Mouse (Mus musculus) forebrain, embryonic 14.5 days (tissue): Measurements from ENCODE around the gene Hecw2. TPM values are rescaled to one million over a fixed set of nuclear protein-coding genes. Genes with fewer than 3 reads are reported as not detected.

Source experiments
- ATAC-seq: fragments of 200-750 bp; cut with Nextera tagmentation; 2 replicates; pipeline ENCODE4 v1.8.0; 2017; ENCODE audit warnings: mild to moderate bottlenecking, moderate library complexity
- DNase-seq: peaks from one replicate; pipeline ENCODE4 v3.0.0-alpha.2; 2015; ENCODE audit warnings: low spot score
- H3K27ac ChIP-seq: fragments of 300-500 bp; sonication (generic); 2 replicates; pipeline ENCODE4 v1.5.1; 2014; ENCODE audit warnings: low read depth, mild to moderate bottlenecking, control low read depth, low read length, moderate library complexity
- H3K27me3 ChIP-seq: fragments of 300-500 bp; sonication (generic); replicated peaks from 2 replicates; pipeline ENCODE4 v1.6.1; 2014; ENCODE audit warnings: low read length, control low read depth, mixed read lengths; ENCODE audit not compliant: control insufficient read depth, insufficient read depth
- H3K36me3 ChIP-seq: fragments of 300-500 bp; sonication (generic); 2 replicates; pipeline ENCODE4 v1.6.1; 2014; ENCODE audit warnings: low read length, control low read depth; ENCODE audit not compliant: control insufficient read depth, insufficient read depth
- H3K4me1 ChIP-seq: fragments of 300-500 bp; sonication (generic); 2 replicates; pipeline ENCODE4 v1.6.1; 2014; ENCODE audit warnings: antibody characterized with exemption, low read length, control low read depth; ENCODE audit not compliant: control insufficient read depth, insufficient read depth
- H3K4me2 ChIP-seq: fragments of 300-500 bp; sonication (generic); 2 replicates; pipeline ENCODE4 v1.6.1; 2014; ENCODE audit warnings: mild to moderate bottlenecking, control low read depth, low read length
- H3K4me3 ChIP-seq: fragments of 300-500 bp; sonication (generic); 2 replicates; pipeline ENCODE4 v1.5.1; 2014; ENCODE audit warnings: low read depth, low read length, control low read depth
- H3K9ac ChIP-seq: fragments of 300-500 bp; sonication (generic); 2 replicates; pipeline ENCODE4 v1.6.1; 2014; ENCODE audit warnings: mild to moderate bottlenecking, low read length, control low read depth, moderate library complexity
- H3K9me3 ChIP-seq: fragments of 300-500 bp; sonication (generic); replicated peaks from 2 replicates; pipeline ENCODE4 v1.6.1; 2016; ENCODE audit warnings: low read length, control low read depth, mixed read lengths; ENCODE audit not compliant: control insufficient read depth
- WGBS: fragments of 180-500 bp; shearing (Covaris S2); extraction: QIAGEN DNeasy Blood & Tissue Kit; methylation state at CpG from one replicate; pipeline ENCODE4 v1.1.7; 2014; 5-methylcytosine and 5-hydroxymethylcytosine counted together
- polyA plus RNA-seq: library from polyadenylated mRNA; unstranded; fragments of >200 nt; fragmentation: Nextera tagmentation; extraction: Ambion mirVana; gene quantifications from 2 replicates; pipeline ENCODE4 v1.2.1, GENCODE M21; 2014

Gene Hecw2
- polyA plus RNA-seq, 1 experiment from 2014 or later = 1.7 TPM

- Histone ChIP-seq H3K4me2 (no peak overlapping the region), H3K36me3 (no peaks in the 10 kb centered on the region), H3K4me1 (no peaks in the 10 kb centered on the region), H3K9me3 (no peaks in the 10 kb centered on the region), H3K27me3 (no peaks in the 10 kb centered on the region), H3K27ac (no peak overlapping the region), H3K9ac (no peak overlapping the region), H3K4me3 (no peak overlapping the region)
- DNase-seq (no peak), ATAC-seq (no peak)
- WGBS = 88% methylated on average over 8 of the region's 8 CpGs
Measured at GRCm38 (mm10) chr1:53845854-53846253, 349.1 kb downstream of the Hecw2 start.

- ATAC-seq (no peak), DNase-seq (no peak)
- no peak overlapping the region for H3K27ac ChIP-seq
- no peaks in the 10 kb centered on the region for H3K9me3 ChIP-seq
- no peak overlapping the region for H3K9ac ChIP-seq
- H3K4me3 ChIP-seq = no peak overlapping the region
- no peaks in the 10 kb centered on the region for H3K4me1 ChIP-seq
- 66% methylated on average over 5 of the region's 5 CpGs for WGBS
- no peak overlapping the region for H3K4me2 ChIP-seq
- no peaks in the 10 kb centered on the region for H3K27me3 ChIP-seq
- no peaks in the 10 kb centered on the region for H3K36me3 ChIP-seq
Measured at GRCm38 (mm10) chr1:53844914-53845612, 349.9 kb downstream of the Hecw2 start.

GRCm38 (mm10) chr1:53844122-53844913, 350.6 kb downstream of the Hecw2 start:
- Histone ChIP-seq H3K9ac (no peak overlapping the region), H3K27ac (no peak overlapping the region), H3K4me1 (no peaks in the 10 kb centered on the region), H3K27me3 (no peaks in the 10 kb centered on the region), H3K9me3 (no peaks in the 10 kb centered on the region), H3K36me3 (no peaks in the 10 kb centered on the region), H3K4me2 (no peak overlapping the region), H3K4me3 (no peak overlapping the region)
- 91% methylated on average over 8 of the region's 8 CpGs for WGBS
- ATAC-seq = no peak
- no peak for DNase-seq

DNA sequence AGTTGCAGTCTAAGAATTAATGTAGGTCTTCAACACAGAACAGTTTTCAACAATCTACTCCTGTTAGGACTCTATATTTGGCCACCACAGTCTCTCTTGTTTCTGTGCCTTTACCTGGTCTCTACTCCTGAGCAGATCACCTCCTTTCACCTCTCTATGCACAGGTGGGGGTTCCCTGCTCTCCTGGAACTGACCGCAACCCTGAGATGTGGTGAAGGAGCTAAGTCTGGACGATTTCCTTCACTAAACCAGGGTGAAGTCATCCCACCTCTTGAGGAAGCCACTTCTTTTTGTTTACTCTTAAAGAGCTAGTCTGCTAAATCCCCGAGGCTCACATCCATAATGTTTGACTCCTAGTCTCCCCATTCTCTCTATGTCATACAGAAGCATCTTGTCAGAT, 351.9 kb downstream of the Hecw2 start:
- WGBS = 74% methylated on average over 3 of the region's 3 CpGs

DNA sequence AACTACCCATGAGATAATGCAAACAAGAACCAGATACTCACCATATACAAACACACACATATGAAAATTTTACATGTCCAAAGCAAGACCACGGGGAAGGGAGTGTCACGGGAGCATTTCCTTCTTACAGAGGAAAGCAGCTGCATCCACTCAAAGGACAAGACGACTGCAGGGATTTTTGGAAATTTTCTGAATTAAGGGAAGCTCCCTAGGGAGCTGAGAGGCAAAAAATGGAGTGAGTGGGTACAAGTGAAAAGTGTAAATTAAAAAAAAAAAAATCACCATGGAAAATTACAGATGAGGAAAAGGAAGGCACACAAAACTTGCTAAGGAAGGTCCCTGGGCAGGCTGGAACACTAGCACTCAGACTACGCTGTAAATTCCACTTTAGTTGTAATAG, 353.9 kb downstream of the Hecw2 start:
- Histone ChIP-seq H3K4me3 (no peak overlapping the region), H3K27ac (no peak overlapping the region), H3K36me3 (no peaks in the 10 kb centered on the region), H3K9ac (no peak overlapping the region), H3K9me3 (no peaks in the 10 kb centered on the region), H3K4me2 (no peak overlapping the region), H3K4me1 (no peaks in the 10 kb centered on the region), H3K27me3 (no peaks in the 10 kb centered on the region)
- WGBS = 82% methylated on average over 4 of the region's 4 CpGs
- DNase-seq (no peak), ATAC-seq (no peak)

More for the DNA sequence above, 351.9 kb downstream of the Hecw2 start:
- Histone ChIP-seq H3K4me1 (no peaks in the 10 kb centered on the region), H3K4me3 (no peak overlapping the region), H3K27ac (no peak overlapping the region), H3K4me2 (no peak overlapping the region), H3K36me3 (no peaks in the 10 kb centered on the region), H3K9me3 (no peaks in the 10 kb centered on the region), H3K9ac (no peak overlapping the region), H3K27me3 (no peaks in the 10 kb centered on the region)
- DNase-seq (no peak), ATAC-seq (no peak)

DNA sequence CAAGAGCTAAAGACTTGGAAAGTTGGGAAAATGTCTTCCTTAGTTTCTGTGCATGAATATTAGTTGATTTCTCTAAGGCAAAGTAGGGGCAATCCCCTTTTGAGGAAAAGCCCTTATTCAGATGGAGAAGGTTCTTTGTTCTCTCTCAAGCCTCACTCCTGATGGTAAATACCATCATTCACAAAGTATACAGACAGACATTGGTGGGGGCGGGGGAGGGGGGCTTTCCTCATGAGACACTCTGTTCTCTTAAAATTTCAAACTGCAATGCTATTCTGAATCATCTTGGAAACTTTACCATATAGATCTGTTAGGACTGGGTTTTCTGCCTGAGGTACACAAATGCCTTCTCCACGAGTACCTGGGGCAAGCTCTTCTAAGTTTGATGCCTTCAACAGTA, 355.6 kb downstream of the Hecw2 start:
- Histone ChIP-seq H3K36me3 (no peaks in the 10 kb centered on the region), H3K27me3 (no peaks in the 10 kb centered on the region), H3K4me1 (no peaks in the 10 kb centered on the region), H3K4me2 (no peak overlapping the region), H3K9ac (no peak overlapping the region), H3K4me3 (no peak overlapping the region), H3K9me3 (no peaks in the 10 kb centered on the region), H3K27ac (no peak overlapping the region)
- no peak for ATAC-seq
- no peak for DNase-seq
- WGBS = 75% methylated on average over 2 of the region's 2 CpGs

DNA sequence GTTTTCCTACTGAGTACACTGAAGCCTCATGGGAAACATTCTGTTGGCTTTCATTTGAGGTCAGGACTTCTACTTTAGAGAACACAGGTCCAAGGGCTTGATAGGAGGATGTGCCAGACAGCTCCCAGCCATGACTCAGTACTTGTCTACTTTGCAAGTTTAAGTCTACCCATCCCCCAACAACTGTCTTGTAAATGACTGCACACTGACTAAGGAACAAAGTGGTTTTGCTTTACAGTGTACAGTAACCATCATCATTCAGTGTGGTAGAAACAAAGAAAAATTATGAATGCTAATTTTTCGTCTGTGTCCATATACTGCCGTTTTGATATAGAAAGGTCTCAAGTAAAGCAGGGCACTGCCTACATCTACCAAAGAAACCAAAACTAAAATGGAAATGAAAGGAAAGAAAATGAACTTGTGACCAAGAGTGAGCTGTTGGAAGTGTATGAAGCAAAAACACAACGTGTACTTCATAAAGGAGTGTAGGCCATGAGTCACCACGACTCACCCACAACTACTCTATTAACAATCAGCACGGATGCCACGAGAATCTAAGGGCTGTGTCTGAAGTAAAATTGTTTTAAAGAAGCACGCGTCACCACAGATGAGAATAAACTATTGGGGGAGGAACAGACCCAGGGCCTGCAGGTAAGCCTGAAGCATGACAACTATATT, 356.6 kb downstream of the Hecw2 start:
- no peak overlapping the region for H3K9ac ChIP-seq
- no peak for DNase-seq
- no peaks in the 10 kb centered on the region for H3K4me1 ChIP-seq
- H3K4me2 ChIP-seq = no peak overlapping the region
- no peaks in the 10 kb centered on the region for H3K36me3 ChIP-seq
- no peak for ATAC-seq
- no peaks in the 10 kb centered on the region for H3K9me3 ChIP-seq
- H3K27ac ChIP-seq = no peak overlapping the region
- no peaks in the 10 kb centered on the region for H3K27me3 ChIP-seq
- H3K4me3 ChIP-seq = no peak overlapping the region
- WGBS = 94% methylated on average over 8 of the region's 8 CpGs

GRCm38 (mm10) chr1:53830286-53830685, 364.7 kb downstream of the Hecw2 start:
- DNase-seq (no peak), ATAC-seq (no peak)
- Histone ChIP-seq H3K4me1 (no peaks in the 10 kb centered on the region), H3K9ac (no peak overlapping the region), H3K36me3 (no peaks in the 10 kb centered on the region), H3K9me3 (no peaks in the 10 kb centered on the region), H3K4me2 (no peak overlapping the region), H3K27ac (no peak overlapping the region), H3K27me3 (no peaks in the 10 kb centered on the region), H3K4me3 (no peak overlapping the region)
- 83% methylated on average over 5 of the region's 5 CpGs for WGBS

- H3K36me3 ChIP-seq = no peaks in the 10 kb centered on the region
- H3K4me3 ChIP-seq = no peak overlapping the region
- H3K9me3 ChIP-seq = no peaks in the 10 kb centered on the region
- peak; percentile 6 for DNase-seq
- H3K4me2 ChIP-seq = no peak overlapping the region
- ATAC-seq = no peak
- H3K9ac ChIP-seq = no peak overlapping the region
- no peaks in the 10 kb centered on the region for H3K27me3 ChIP-seq
- peaks cover 1% of the 10 kb centered on the region; the same call in 1 of the 2 replicates for H3K4me1 ChIP-seq
- 61% methylated on average over 9 of the region's 9 CpGs for WGBS
- no peak overlapping the region for H3K27ac ChIP-seq
Measured at GRCm38 (mm10) chr1:53829089-53829488, 365.9 kb downstream of the Hecw2 start.
